30 mouse cellular contexts compared by ENCODE assay signal in genomic region chr3:95186888-95187287, GRCm38 (mm10). TPM values are rescaled to one million over a fixed set of nuclear protein-coding genes. Genes with fewer than 3 reads are reported as not detected.
"Had no signal": no experiment of that assay in that cellular context is flagged by ENCODE, and none has a peak within 500 bp of the region (broad histone marks: within the 10 kb centered on the region; RNA-seq: fewer than 3 reads in every experiment).

No protein-coding gene starts in this region.

- ATAC-seq: liver, embryonic 12.5 days; liver, postnatal 0 days; midbrain, embryonic 13.5 days; midbrain, embryonic 15.5 days; midbrain, embryonic 16.5 days had no signal

- H3K9me3 ChIP-seq: limb, embryonic 10.5 days; limb, embryonic 12.5 days; limb, embryonic 13.5 days; limb, embryonic 15.5 days; liver, embryonic 12.5 days; liver, embryonic 13.5 days; liver, embryonic 15.5 days; lung, embryonic 15.5 days; megakaryocyte, embryonic 14.5 days; midbrain, embryonic 12.5 days; midbrain, embryonic 13.5 days; midbrain, embryonic 15.5 days had no signal

- H3K4me1 ChIP-seq: limb, embryonic 10.5 days; limb, embryonic 12.5 days; limb, embryonic 13.5 days; limb, embryonic 15.5 days; liver, embryonic 12.5 days; liver, embryonic 13.5 days; liver, embryonic 15.5 days; lung, embryonic 15.5 days; midbrain, embryonic 12.5 days; midbrain, embryonic 13.5 days; midbrain, embryonic 15.5 days had no signal

- H3K27me3 ChIP-seq: limb, embryonic 12.5 days; limb, embryonic 13.5 days; limb, embryonic 15.5 days; liver, embryonic 12.5 days; liver, embryonic 13.5 days; liver, embryonic 15.5 days; lung, embryonic 15.5 days; megakaryocyte, embryonic 14.5 days; midbrain, embryonic 12.5 days; midbrain, embryonic 13.5 days; midbrain, embryonic 15.5 days had no signal

- H3K9ac ChIP-seq: limb, embryonic 12.5 days; limb, embryonic 13.5 days; limb, embryonic 15.5 days; liver, embryonic 12.5 days; liver, embryonic 13.5 days; liver, embryonic 14.5 days; liver, embryonic 15.5 days; liver, postnatal 0 days; lung, embryonic 14.5 days; lung, embryonic 15.5 days; midbrain, embryonic 12.5 days; midbrain, embryonic 13.5 days; midbrain, embryonic 15.5 days had no signal

- H3K4me3 ChIP-seq: left cerebral cortex, adult 2 months; limb, embryonic 10.5 days; limb, embryonic 12.5 days; limb, embryonic 13.5 days; limb, embryonic 15.5 days; liver, embryonic 12.5 days; liver, embryonic 13.5 days; liver, embryonic 15.5 days; lung, embryonic 15.5 days; megakaryocyte, embryonic 14.5 days; midbrain, embryonic 12.5 days; midbrain, embryonic 13.5 days; midbrain, embryonic 15.5 days; myocyte had no signal

- DNase-seq: left cerebral cortex, postnatal 4 days; liver; liver, embryonic 13.5 days; liver, postnatal 0 days; lung, adult 18-20 months; lung, adult 2 months; lung, embryonic 14.5 days; lung, postnatal 10 days; lung, postnatal 14 days; lung, postnatal 36 days; lung, postnatal 4 days; midbrain, embryonic 14.5 days had no signal

- H3K27ac ChIP-seq: left cerebral cortex, adult 2 months; limb, embryonic 10.5 days; limb, embryonic 12.5 days; limb, embryonic 13.5 days; limb, embryonic 15.5 days; liver, embryonic 12.5 days; liver, embryonic 13.5 days; liver, embryonic 14.5 days; liver, embryonic 15.5 days; lung, embryonic 15.5 days; macrophage; midbrain, embryonic 12.5 days; midbrain, embryonic 13.5 days; midbrain, embryonic 15.5 days had no signal

RNA-seq across cellular contexts. Expression of gene Sema6c, which starts 26.6 kb away (rescaled TPM):
- total RNA-seq: megakaryocyte-erythroid progenitor cell, adult 5-6 weeks; monocyte, adult 5-6 weeks had no signal
- polyA plus RNA-seq: macrophage had no signal
